ENCODE assay signal across 8 mouse cellular contexts in genomic region chr4:138303742-138304141, GRCm38 (mm10). TPM values are rescaled to one million over a fixed set of nuclear protein-coding genes. Genes with fewer than 3 reads are reported as not detected.
DNase-seq lines count a peak whose midpoint lies in the region; TF ChIP-seq lines count a peak whose summit lies in the region.

No protein-coding gene starts in this region.

- no peak for DNase-seq in heart, embryonic 10.5 days (ENCODE audit: low spot score)
- DNase-seq in heart, adult 8-10 months (ENCODE audit: low spot score): no peak
- DNase-seq in MEL (ENCODE audit: low read depth, low spot score) (peak; percentile 94), MN1 (ENCODE audit: low spot score) (no peak)
- DNase-seq in hindbrain, embryonic 10.5 days (ENCODE audit: low spot score): no peak
- no peak for DNase-seq in embryo, embryonic 10 days (ENCODE audit: low spot score)
- DNase-seq in layer of hippocampus, postnatal 14 days (ENCODE audit: low spot score in 2 of 2): no peak

- peaks cover 22% of the 10 kb centered on the region for H3K4me1 ChIP-seq in heart, embryonic 10.5 days
- H3K4me1 ChIP-seq in MEL (ENCODE audit: control insufficient read depth in 1 of 2, insufficient read depth in 2 of 2, low read length in 2 of 2): peaks cover 9 to 30% of the 10 kb centered on the region in 2 experiments; a peak in 3 of 4 replicates
- peaks cover 37% of the 10 kb centered on the region for H3K4me1 ChIP-seq in hindbrain, embryonic 10.5 days (replicated peaks)
- H3K4me1 ChIP-seq in megakaryocyte, embryonic 14.5 days: peaks cover 52% of the 10 kb centered on the region

- peak; percentile 65 to 79 for TF ChIP-seq EP300 in MEL (IDR thresholded peaks at IDR 0.05; ENCODE audit: low read depth in 1 of 2, low read length in 2 of 2)

- peak overlapping the region; percentile 93 for H3K27ac ChIP-seq in heart, embryonic 10.5 days
- peak overlapping the region; percentile 97 for H3K27ac ChIP-seq in MEL (ENCODE audit: control insufficient read depth, low read depth, low read length)
- H3K27ac ChIP-seq in hindbrain, embryonic 10.5 days: peak overlapping the region; percentile 94

- H3K9ac ChIP-seq in MEL (ENCODE audit: control insufficient read depth, low read depth, low read length, poor library complexity, severe bottlenecking): peak overlapping the region; percentile 71

- peaks cover 25% of the 10 kb centered on the region for H3K36me3 ChIP-seq in heart, embryonic 10.5 days
- H3K36me3 ChIP-seq in MEL (ENCODE audit: control insufficient read depth in 1 of 2, insufficient read depth in 2 of 2, low read length in 2 of 2): peaks cover 6 to 20% of the 10 kb centered on the region in 2 experiments
- H3K36me3 ChIP-seq in hindbrain, embryonic 10.5 days: peaks cover 24% of the 10 kb centered on the region
- H3K36me3 ChIP-seq in megakaryocyte, embryonic 14.5 days (replicated peaks; ENCODE audit: low read length): peaks cover 24% of the 10 kb centered on the region

- H3K79me2 ChIP-seq in MEL (ENCODE audit: control insufficient read depth, insufficient read depth, low read length, poor library complexity): peaks cover 29% of the 10 kb centered on the region

- peak overlapping the region; percentile 98 for H3K4me3 ChIP-seq in heart, embryonic 10.5 days
- peak overlapping the region; percentile 30 to 49 for H3K4me3 ChIP-seq in MEL (ENCODE audit: control insufficient read depth in 1 of 2, insufficient read depth in 1 of 2, low read depth in 2 of 2, low read length in 2 of 2)
- H3K4me3 ChIP-seq in hindbrain, embryonic 10.5 days: peak overlapping the region; percentile 97
- peak overlapping the region; percentile 99 for H3K4me3 ChIP-seq in megakaryocyte, embryonic 14.5 days (replicated peaks)

- no peaks in the 10 kb centered on the region for H3K27me3 ChIP-seq in heart, embryonic 10.5 days (ENCODE audit: insufficient read depth, poor library complexity, severe bottlenecking)
- H3K27me3 ChIP-seq in MEL (ENCODE audit: control insufficient read depth in 1 of 2, insufficient read depth in 2 of 2, low read length in 2 of 2): no peaks in the 10 kb centered on the region
- no peaks in the 10 kb centered on the region for H3K27me3 ChIP-seq in hindbrain, embryonic 10.5 days (ENCODE audit: insufficient read depth, poor library complexity, severe bottlenecking)
- H3K27me3 ChIP-seq in megakaryocyte, embryonic 14.5 days (replicated peaks): peaks cover 3% of the 10 kb centered on the region

- TF ChIP-seq CTCF in MEL (IDR thresholded peaks at IDR 0.05 in 2 of 3, conservative IDR thresholded peaks at IDR 0.05 in 1 of 3; ENCODE audit: control insufficient read depth in 1 of 3, insufficient read depth in 1 of 3, low read depth in 2 of 3, low read length in 3 of 3, poor library complexity in 1 of 3, severe bottlenecking in 1 of 3): no peak

- 20% methylated on average over 18 of the region's 18 CpGs for WGBS in heart, embryonic 10.5 days
- 19% methylated on average over 18 of the region's 18 CpGs for WGBS in hindbrain, embryonic 10.5 days

- no peak for TF ChIP-seq POLR2A in MEL (IDR thresholded peaks at IDR 0.05; ENCODE audit: control insufficient read depth in 1 of 2, insufficient read depth in 1 of 2, low read depth in 1 of 2, low read length in 2 of 2, poor library complexity in 1 of 2)

- H3K9me3 ChIP-seq in heart, embryonic 10.5 days: no peaks in the 10 kb centered on the region
- H3K9me3 ChIP-seq in MEL (replicated peaks; ENCODE audit: insufficient read depth, low read length): no peaks in the 10 kb centered on the region
- no peaks in the 10 kb centered on the region for H3K9me3 ChIP-seq in hindbrain, embryonic 10.5 days
- H3K9me3 ChIP-seq in megakaryocyte, embryonic 14.5 days: no peaks in the 10 kb centered on the region

- no peak for TF ChIP-seq RAD21 in MEL (IDR thresholded peaks at IDR 0.05; ENCODE audit: low read depth, low read length)

TF ChIP-seq in MEL, 35 proteins besides CTCF, POLR2A, EP300 and RAD21:
- TF ChIP-seq TAL1 (IDR thresholded peaks at IDR 0.05; ENCODE audit: low read length) (peak; percentile 84), ZC3H11A (IDR thresholded peaks at IDR 0.05; ENCODE audit: low read depth, low read length) (no peak), SIN3A (IDR thresholded peaks at IDR 0.05; ENCODE audit: low read length) (peak; percentile 11; the same call in 1 of the 2 replicates), GATA1 (IDR thresholded peaks at IDR 0.05; ENCODE audit: low read depth, low read length) (peak; percentile 70), ZKSCAN1 (IDR thresholded peaks at IDR 0.05; ENCODE audit: low read depth, low read length) (no peak), TCF12 (IDR thresholded peaks at IDR 0.05; ENCODE audit: low read depth, low read length) (peak; percentile 93), MAX (IDR thresholded peaks at IDR 0.05; ENCODE audit: low read length) (peak; percentile 35; the same call in 1 of the 2 replicates), ETS1 (IDR thresholded peaks at IDR 0.05; ENCODE audit: low read depth, low read length) (peak; percentile 84), RCOR1 (IDR thresholded peaks at IDR 0.05; ENCODE audit: low read depth, low read length) (peak; percentile 16; the same call in 1 of the 2 replicates)
TF ChIP-seq in MEL: peak in this region for 7.

RNA-seq across cellular contexts. Expression of gene Ddost, which starts 0.8 kb away (rescaled TPM):
- polyA plus RNA-seq in heart, embryonic 10.5 days (2016; fragmentation: Nextera tagmentation; extraction: Ambion mirVana): 340 and 349 TPM in 2 replicates
- total RNA-seq in heart, adult 8-10 months (2022): 10 to 100 TPM; 63.3 to 65.5 (median 64.3) TPM
- total RNA-seq in MEL (2012; rRNA removed): 251 and 283 TPM in 2 replicates
- polyA plus RNA-seq in MEL (2012; ENCODE audit: insufficient read depth in 1 of 2, insufficient read length in 2 of 2, low read depth in 1 of 2, low replicate concordance in 2 of 2, missing spikeins in 1 of 2): 100 to 1,000 TPM in 1 of 2 experiments, 10 to 100 TPM in 1; 68.9 to 402 TPM
- polyA plus RNA-seq in hindbrain, embryonic 10.5 days (2016; fragmentation: Nextera tagmentation; extraction: Ambion mirVana): 274 and 292 TPM in 2 replicates
- polyA plus RNA-seq in megakaryocyte, embryonic 14.5 days (2012; ENCODE audit: insufficient read depth, low replicate concordance): 151 and 161 TPM in 2 replicates
- total RNA-seq in layer of hippocampus, postnatal 14 days (2021): 100 to 1,000 TPM in 1 of 2 experiments, 10 to 100 TPM in 1; 96.5 to 102 TPM

RNA-seq across cellular contexts. Expression of gene Pink1, which starts 22.4 kb away (rescaled TPM):
- 27.8 and 42.2 TPM in 2 replicates for polyA plus RNA-seq in heart, embryonic 10.5 days (2016; fragmentation: Nextera tagmentation; extraction: Ambion mirVana)
- 100 to 1,000 TPM; 791 to 970 (median 864) TPM for total RNA-seq in heart, adult 8-10 months (2022)
- 14.0 and 21.2 TPM in 2 replicates for total RNA-seq in MEL (2012; rRNA removed)
- 10 to 100 TPM in 1 of 2 experiments, not detected in 1; 22.1 TPM for polyA plus RNA-seq in MEL (2012; ENCODE audit: insufficient read depth in 1 of 2, insufficient read length in 2 of 2, low read depth in 1 of 2, low replicate concordance in 2 of 2, missing spikeins in 1 of 2)
- 35.0 and 52.2 TPM in 2 replicates for polyA plus RNA-seq in hindbrain, embryonic 10.5 days (2016; fragmentation: Nextera tagmentation; extraction: Ambion mirVana)
- 11.2 and 33.2 TPM in 2 replicates for polyA plus RNA-seq in megakaryocyte, embryonic 14.5 days (2012; ENCODE audit: insufficient read depth, low replicate concordance)
- 100 to 1,000 TPM; 162 to 169 TPM for total RNA-seq in layer of hippocampus, postnatal 14 days (2021)

RNA-seq across cellular contexts. Expression of gene Kif17, which starts 53.5 kb away (rescaled TPM):
- 0.60 and 0.64 TPM in 2 replicates for polyA plus RNA-seq in heart, embryonic 10.5 days (2016; fragmentation: Nextera tagmentation; extraction: Ambion mirVana)
- total RNA-seq in heart, adult 8-10 months (2022): under 1 TPM in 3 of 4 experiments, not detected in 1; 0.11 to 0.22 (median 0.14) TPM
- 0.23 and 0.54 TPM in 2 replicates for total RNA-seq in MEL (2012; rRNA removed)
- 1 to 10 TPM in 1 of 2 experiments, not detected in 1; 2.5 TPM for polyA plus RNA-seq in MEL (2012; ENCODE audit: insufficient read depth in 1 of 2, insufficient read length in 2 of 2, low read depth in 1 of 2, low replicate concordance in 2 of 2, missing spikeins in 1 of 2)
- polyA plus RNA-seq in hindbrain, embryonic 10.5 days (2016; fragmentation: Nextera tagmentation; extraction: Ambion mirVana): 0.63 and 0.75 TPM in 2 replicates
- 1.4 and 1.7 TPM in 2 replicates for polyA plus RNA-seq in megakaryocyte, embryonic 14.5 days (2012; ENCODE audit: insufficient read depth, low replicate concordance)
- 10 to 100 TPM; 14.6 to 15.0 TPM for total RNA-seq in layer of hippocampus, postnatal 14 days (2021)

RNA-seq across cellular contexts. Expression of gene Sh2d5, which starts 53.5 kb away (rescaled TPM):
- 0.65 and 0.89 TPM in 2 replicates for polyA plus RNA-seq in heart, embryonic 10.5 days (2016; fragmentation: Nextera tagmentation; extraction: Ambion mirVana)
- total RNA-seq in heart, adult 8-10 months (2022): under 1 TPM in 1 of 4 experiments, not detected in 3; 0.50 TPM
- 1.3 and 2.0 TPM in 2 replicates for total RNA-seq in MEL (2012; rRNA removed)
- 1 to 10 TPM in 1 of 2 experiments, not detected in 1; 2.8 TPM for polyA plus RNA-seq in MEL (2012; ENCODE audit: insufficient read depth in 1 of 2, insufficient read length in 2 of 2, low read depth in 1 of 2, low replicate concordance in 2 of 2, missing spikeins in 1 of 2)
- polyA plus RNA-seq in hindbrain, embryonic 10.5 days (2016; fragmentation: Nextera tagmentation; extraction: Ambion mirVana): 1.3 and 2.4 TPM in 2 replicates
- polyA plus RNA-seq in megakaryocyte, embryonic 14.5 days (2012; ENCODE audit: insufficient read depth, low replicate concordance): 11.4 and 15.9 TPM in 2 replicates
- 10 to 100 TPM; 27.6 to 31.0 TPM for total RNA-seq in layer of hippocampus, postnatal 14 days (2021)

Comparison
In these comparisons a context has a peak if more than half of its experiments do, and no peak if none do; other contexts are left out.
1. H3K4me3 ChIP-seq: peak in every context shown above with its lines; median percentile 99 in megakaryocyte, embryonic 14.5 days; 98 in heart, embryonic 10.5 days; 97 in hindbrain, embryonic 10.5 days; 40 in MEL.